In the genomic region with DNA sequence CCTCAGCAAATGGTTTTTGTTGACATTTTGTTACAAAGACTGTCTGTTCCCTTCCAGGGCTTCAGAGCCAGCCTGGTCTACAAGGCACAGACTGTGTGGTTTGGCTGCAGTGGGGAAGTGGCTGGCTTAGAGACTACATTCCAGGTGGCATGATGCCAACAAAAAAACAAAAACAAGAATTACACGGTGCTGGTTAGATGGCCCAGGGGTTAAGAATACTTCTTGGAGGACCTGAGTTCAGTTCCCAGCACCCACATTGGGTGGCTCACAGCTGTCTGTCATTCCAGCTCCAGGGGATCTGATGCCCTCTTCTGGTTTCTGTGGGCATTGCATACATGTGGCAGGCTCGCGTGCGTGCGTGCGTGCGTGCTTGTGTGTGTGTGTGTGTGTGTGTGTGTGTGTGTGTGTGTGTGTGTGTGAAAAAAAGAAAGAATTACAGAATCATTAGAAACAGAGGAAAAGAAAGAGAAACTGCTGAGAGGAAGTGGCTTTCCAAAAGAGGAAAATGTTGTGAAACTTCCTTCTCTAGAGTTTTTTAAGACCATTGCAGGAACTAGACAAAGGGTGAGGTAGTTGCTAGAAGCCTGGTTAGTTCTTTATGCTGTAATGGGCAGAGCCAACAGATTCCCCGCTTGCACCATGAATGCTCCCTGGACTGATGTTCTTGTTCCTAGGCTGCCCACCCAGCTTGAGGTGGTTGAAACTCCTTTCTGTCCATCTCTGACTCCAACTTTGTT, we compare ENCODE assay signal across 15 mouse cellular contexts. TPM values are rescaled to one million over a fixed set of nuclear protein-coding genes. Genes with fewer than 3 reads are reported as not detected.
DNase-seq lines count a peak whose midpoint lies in the region; ATAC-seq and TF ChIP-seq lines count a peak whose summit lies in the region.
"Had no signal": no experiment of that assay in that cellular context is flagged by ENCODE, and none has a peak within 500 bp of the region (broad histone marks: within the 10 kb centered on the region; RNA-seq: fewer than 3 reads in every experiment).

No protein-coding gene starts in this region.

- peak; percentile 22 for TF ChIP-seq CTCF in layer of hippocampus, adult 2 months (conservative IDR thresholded peaks at IDR 0.05)
- TF ChIP-seq CTCF in CH12.LX (conservative IDR thresholded peaks at IDR 0.05 in 1 of 2, IDR thresholded peaks at IDR 0.05 in 1 of 2; ENCODE audit: low read depth in 2 of 2, low read length in 2 of 2), result peak in 1 of 2 experiments; percentile 25; a peak in 2 of 4 replicates

- WGBS in midbrain, embryonic 14.5 days, result 98% methylated on average over 8 of the region's 8 CpGs

- ATAC-seq in megakaryocyte progenitor cell, adult 5-6 weeks (replicated peaks; ENCODE audit: poor library complexity), result peak; percentile 77
- no peak for ATAC-seq in midbrain, embryonic 14.5 days (ENCODE audit: low FRiP score, low TSS enrichment)
- ATAC-seq: forebrain, embryonic 13.5 days had no signal

- TF ChIP-seq RAD21 in CH12.LX (IDR thresholded peaks at IDR 0.05; ENCODE audit: low read depth, low read length), result no peak; the same call in 1 of the 2 replicates

- TF ChIP-seq EP300 in CH12.LX (IDR thresholded peaks at IDR 0.05; ENCODE audit: low read length), result peak; percentile 74

- H3K9ac ChIP-seq in CH12.LX (ENCODE audit: insufficient read depth, low read depth), result no peak overlapping the region
- no peak overlapping the region for H3K9ac ChIP-seq in midbrain, embryonic 14.5 days (replicated peaks; ENCODE audit: low read length)
- H3K9ac ChIP-seq: embryonic facial prominence, embryonic 12.5 days; forebrain, embryonic 13.5 days had no signal

- H3K36me3 ChIP-seq in CH12.LX (replicated peaks in 1 of 2; ENCODE audit: control insufficient read depth in 1 of 2, insufficient read depth in 1 of 2, low read length in 1 of 2), result peaks cover 26 to 48% of the 10 kb centered on the region in 2 experiments
- H3K36me3 ChIP-seq in midbrain, embryonic 14.5 days (ENCODE audit: control insufficient read depth, insufficient read depth, low read length), result no peaks in the 10 kb centered on the region
- H3K36me3 ChIP-seq: embryonic facial prominence, embryonic 12.5 days had no signal

- H3K4me2 ChIP-seq in CH12.LX (ENCODE audit: insufficient read depth, low read depth, poor library complexity, severe bottlenecking), result 0 out of 2 replicates have a peak overlapping the region, but pooled peaks have one; percentile 11
- no peak overlapping the region for H3K4me2 ChIP-seq in midbrain, embryonic 14.5 days (ENCODE audit: low read length)
- H3K4me2 ChIP-seq: embryonic facial prominence, embryonic 12.5 days; forebrain, embryonic 13.5 days had no signal

- peaks cover 5% of the 10 kb centered on the region for H3K9me3 ChIP-seq in CH12.LX (replicated peaks; ENCODE audit: low read length)
- no peaks in the 10 kb centered on the region for H3K9me3 ChIP-seq in midbrain, embryonic 14.5 days (ENCODE audit: control insufficient read depth, low read length)
- H3K9me3 ChIP-seq: forebrain, embryonic 13.5 days had no signal

- DNase-seq in layer of hippocampus, adult 2 months (ENCODE audit: low spot score in 2 of 2), result no peak
- DNase-seq in layer of hippocampus, adult 9-11 months, result no peak
- no peak for DNase-seq in CH12.LX (ENCODE audit: extremely low read depth)
- DNase-seq in adipocyte (ENCODE audit: low spot score), result peak; percentile 65
- DNase-seq in urinary bladder, postnatal 4 days (ENCODE audit: low spot score in 2 of 2), result no peak
- no peak for DNase-seq in midbrain, embryonic 14.5 days
- no peak for DNase-seq in cerebellum, adult 11-12 months
- DNase-seq: adrenal gland, postnatal 14 days; heart, adult 18-20 months; kidney, adult 8-10 months; left cerebral cortex, postnatal 4 days had no signal

- H3K27ac ChIP-seq in layer of hippocampus, adult 2 months, result peak overlapping the region; percentile 3; the same call in 1 of the 2 replicates
- H3K27ac ChIP-seq in CH12.LX (ENCODE audit: insufficient read depth, low read depth), result peak overlapping the region; percentile 99
- H3K27ac ChIP-seq in midbrain, embryonic 14.5 days (replicated peaks; ENCODE audit: low read depth, low read length), result no peak overlapping the region
- H3K27ac ChIP-seq: embryonic facial prominence, embryonic 12.5 days; forebrain, embryonic 13.5 days had no signal

- H3K4me3 ChIP-seq in layer of hippocampus, adult 2 months, result no peak overlapping the region
- H3K4me3 ChIP-seq in CH12.LX (replicated peaks in 1 of 3; ENCODE audit: low read depth in 2 of 3, low read length in 2 of 3, poor library complexity in 1 of 3), result no peak overlapping the region
- H3K4me3 ChIP-seq in midbrain, embryonic 14.5 days (replicated peaks; ENCODE audit: low read depth, low read length), result no peak overlapping the region
- H3K4me3 ChIP-seq: embryonic facial prominence, embryonic 12.5 days; forebrain, embryonic 13.5 days had no signal

- in situ Hi-C loops in CH12.LX (cut with MboI; ENCODE audit: low pct_ligation_motif_present, low pct_unique_long_range_greater_than_20kb, low sequenced_read_pairs), result no loop called here

- peaks cover 53 to 80% of the 10 kb centered on the region in 2 experiments for H3K4me1 ChIP-seq in CH12.LX (ENCODE audit: control insufficient read depth in 1 of 2, insufficient read depth in 2 of 2)
- no peaks in the 10 kb centered on the region for H3K4me1 ChIP-seq in midbrain, embryonic 14.5 days (ENCODE audit: control insufficient read depth, insufficient read depth, low read length)
- H3K4me1 ChIP-seq: forebrain, embryonic 13.5 days had no signal

- no peak for TF ChIP-seq POLR2A in CH12.LX (IDR thresholded peaks at IDR 0.05; ENCODE audit: low read depth, low read length)

- dilution Hi-C loops in CH12.LX (cut with MboI; ENCODE audit: extremely low pct_ligation_motif_present, extremely low pct_unique_long_range_greater_than_20kb, low sequenced_read_pairs), result no loop called here

- peaks cover 42% of the 10 kb centered on the region for H3K79me2 ChIP-seq in CH12.LX (replicated peaks; ENCODE audit: control insufficient read depth, extremely low read depth, insufficient read depth, poor library complexity, severe bottlenecking)

- H3K27me3 ChIP-seq in CH12.LX (replicated peaks), result no peaks in the 10 kb centered on the region
- no peaks in the 10 kb centered on the region for H3K27me3 ChIP-seq in midbrain, embryonic 14.5 days (ENCODE audit: control insufficient read depth, insufficient read depth, low read length)
- H3K27me3 ChIP-seq: embryonic facial prominence, embryonic 12.5 days; forebrain, embryonic 13.5 days had no signal

TF ChIP-seq in CH12.LX, 34 proteins besides CTCF, POLR2A, EP300 and RAD21 (continues in another document):
- TF ChIP-seq TBP (conservative IDR thresholded peaks at IDR 0.05; ENCODE audit: low read depth, low read length) (no peak), MAFK (IDR thresholded peaks at IDR 0.05; ENCODE audit: insufficient replicate concordance, low read length) (no peak), CHD1 (IDR thresholded peaks at IDR 0.05; ENCODE audit: low read depth, low read length) (no peak), GABPA (IDR thresholded peaks at IDR 0.05; ENCODE audit: insufficient replicate concordance, low read depth, low read length) (no peak), IRF4 (IDR thresholded peaks at IDR 0.05; ENCODE audit: low read depth, low read length) (no peak; the same call in 1 of the 2 replicates), SIN3A (IDR thresholded peaks at IDR 0.05; ENCODE audit: low read length) (no peak), NRF1 (IDR thresholded peaks at IDR 0.05; ENCODE audit: low read depth, low read length) (no peak), USF2 (conservative IDR thresholded peaks at IDR 0.05; ENCODE audit: low read depth, low read length) (no peak), E2F4 (IDR thresholded peaks at IDR 0.05; ENCODE audit: insufficient replicate concordance, low read depth, low read length) (no peak)

RNA-seq across cellular contexts. Expression of gene Irak2, which starts 24.9 kb away (rescaled TPM):
- 10 to 100 TPM; 16.6 to 18.8 TPM for total RNA-seq in layer of hippocampus, adult 2 months (2021)
- total RNA-seq in CH12.LX (2012; rRNA removed), result 31.6 and 39.5 TPM in 2 replicates
- total RNA-seq in CH12.LX (2014; rRNA removed), result 26.9 and 30.0 TPM in 2 replicates
- polyA plus RNA-seq in CH12.LX (2012; ENCODE audit: insufficient read length, low read depth), result 32.5 and 38.6 TPM in 2 replicates
- 4.9 and 10.8 TPM in 2 replicates for total RNA-seq in megakaryocyte progenitor cell, adult 5-6 weeks (2015)
- total RNA-seq in megakaryocyte progenitor cell, adult 5-6 weeks (2017), result 20.9 and 30.4 TPM in 2 replicates
- polyA plus RNA-seq in midbrain, embryonic 14.5 days (2014; fragmentation: Nextera tagmentation; extraction: Ambion mirVana), result 0.42 and 1.0 TPM in 2 replicates

RNA-seq across cellular contexts. Expression of gene Tatdn2, which starts 33.7 kb away (rescaled TPM):
- total RNA-seq in layer of hippocampus, adult 2 months (2021), result 10 to 100 TPM; 60.4 to 67.8 TPM
- total RNA-seq in CH12.LX (2012; rRNA removed), result 35.1 and 62.5 TPM in 2 replicates
- total RNA-seq in CH12.LX (2014; rRNA removed), result 34.5 and 35.5 TPM in 2 replicates
- 58.0 and 70.8 TPM in 2 replicates for polyA plus RNA-seq in CH12.LX (2012; ENCODE audit: insufficient read length, low read depth)
- total RNA-seq in megakaryocyte progenitor cell, adult 5-6 weeks (2015), result 21.3 and 24.4 TPM in 2 replicates
- total RNA-seq in megakaryocyte progenitor cell, adult 5-6 weeks (2017), result 108 and 112 TPM in 2 replicates
- polyA plus RNA-seq in midbrain, embryonic 14.5 days (2014; fragmentation: Nextera tagmentation; extraction: Ambion mirVana), result 2.1 and 3.3 TPM in 2 replicates

RNA-seq across cellular contexts. Expression of gene Vhl, which starts 39.4 kb away (rescaled TPM):
- total RNA-seq in layer of hippocampus, adult 2 months (2021), result 10 to 100 TPM; 44.3 to 44.9 TPM
- 14.2 and 17.6 TPM in 2 replicates for total RNA-seq in CH12.LX (2012; rRNA removed)
- 32.6 and 36.6 TPM in 2 replicates for total RNA-seq in CH12.LX (2014; rRNA removed)
- 19.2 and 23.1 TPM in 2 replicates for polyA plus RNA-seq in CH12.LX (2012; ENCODE audit: insufficient read length, low read depth)
- total RNA-seq in megakaryocyte progenitor cell, adult 5-6 weeks (2015), result 14.1 and 22.7 TPM in 2 replicates
- 10.8 and 12.2 TPM in 2 replicates for total RNA-seq in megakaryocyte progenitor cell, adult 5-6 weeks (2017)
- polyA plus RNA-seq in midbrain, embryonic 14.5 days (2014; fragmentation: Nextera tagmentation; extraction: Ambion mirVana), result 74.8 and 85.2 TPM in 2 replicates

RNA-seq across cellular contexts. Expression of gene Ghrl, which starts 56.5 kb away (rescaled TPM):
- not detected for total RNA-seq in layer of hippocampus, adult 2 months (2021)
- total RNA-seq in CH12.LX (2012; rRNA removed) (not detected in 2 replicates), CH12.LX (2014; rRNA removed) (not detected in 2 replicates)
- 1.1 and 2.6 TPM in 2 replicates for polyA plus RNA-seq in CH12.LX (2012; ENCODE audit: insufficient read length, low read depth)
- 0.32 TPM in 1 of 2 replicates, not detected in the other for total RNA-seq in megakaryocyte progenitor cell, adult 5-6 weeks (2015)
- 0.17 and 2.2 TPM in 2 replicates for total RNA-seq in megakaryocyte progenitor cell, adult 5-6 weeks (2017)
- polyA plus RNA-seq in midbrain, embryonic 14.5 days (2014; fragmentation: Nextera tagmentation; extraction: Ambion mirVana), result 0.42 and 0.63 TPM in 2 replicates
- total RNA-seq: adrenal gland, postnatal 14 days; heart, adult 18-20 months; hematopoietic stem cell, adult 5-6 weeks; left cerebral cortex, postnatal 4 days had no signal
- polyA plus RNA-seq: embryonic facial prominence, embryonic 12.5 days had no signal

RNA-seq across cellular contexts. Expression of gene Brk1, which starts 58.6 kb away (rescaled TPM):
- total RNA-seq in layer of hippocampus, adult 2 months (2021), result 100 to 1,000 TPM; 211 to 234 TPM
- total RNA-seq in CH12.LX (2012; rRNA removed), result 112 and 122 TPM in 2 replicates
- total RNA-seq in CH12.LX (2014; rRNA removed), result 224 and 245 TPM in 2 replicates
- polyA plus RNA-seq in CH12.LX (2012; ENCODE audit: insufficient read length, low read depth), result 142 and 145 TPM in 2 replicates
- total RNA-seq in megakaryocyte progenitor cell, adult 5-6 weeks (2015), result 237 and 246 TPM in 2 replicates
- 117 and 131 TPM in 2 replicates for total RNA-seq in megakaryocyte progenitor cell, adult 5-6 weeks (2017)
- 258 and 280 TPM in 2 replicates for polyA plus RNA-seq in midbrain, embryonic 14.5 days (2014; fragmentation: Nextera tagmentation; extraction: Ambion mirVana)
